Mouse (Mus musculus) hindbrain, embryonic 14.5 days (tissue): ENCODE data around the gene Elovl5. TPM values are rescaled to one million over a fixed set of nuclear protein-coding genes. Genes with fewer than 3 reads are reported as not detected.

ENCODE experiments used
- ATAC-seq: fragments of 200-750 bp; cut with Nextera tagmentation; 2 replicates; pipeline ENCODE4 v1.8.0; 2017; ENCODE audit warnings: moderate number of reproducible peaks, mild to moderate bottlenecking, moderate TSS enrichment, moderate library complexity; ENCODE audit not compliant: low FRiP score
- DNase-seq: peaks from one replicate; pipeline ENCODE4 v3.0.0-alpha.2; 2015; ENCODE audit warnings: low spot score
- H3K27ac ChIP-seq: fragments of 300-500 bp; sonication (generic); 2 replicates; pipeline ENCODE4 v1.5.1; 2014; ENCODE audit warnings: mild to moderate bottlenecking, moderate library complexity
- H3K27me3 ChIP-seq: fragments of 300-500 bp; sonication (generic); 2 replicates; pipeline ENCODE4 v1.6.1; 2014; ENCODE audit warnings: mild to moderate bottlenecking, low read length, mixed read lengths; ENCODE audit not compliant: control insufficient read depth, insufficient read depth
- H3K36me3 ChIP-seq: fragments of 300-500 bp; sonication (generic); replicated peaks from 2 replicates; pipeline ENCODE4 v1.6.1; 2014; ENCODE audit not compliant: control insufficient read depth, insufficient read depth
- H3K4me1 ChIP-seq: fragments of 300-500 bp; sonication (generic); replicated peaks from 2 replicates; pipeline ENCODE4 v1.6.1; 2014; ENCODE audit warnings: antibody characterized with exemption, low read length, mixed read lengths; ENCODE audit not compliant: control insufficient read depth, insufficient read depth
- H3K4me2 ChIP-seq: fragments of 300-500 bp; sonication (generic); replicated peaks from 2 replicates; pipeline ENCODE4 v1.6.1; 2014; ENCODE audit warnings: mild to moderate bottlenecking, moderate library complexity
- H3K4me3 ChIP-seq: fragments of 300-500 bp; sonication (generic); replicated peaks from 2 replicates; pipeline ENCODE4 v1.5.1; 2014; ENCODE audit warnings: mild to moderate bottlenecking, low read length
- H3K9ac ChIP-seq: fragments of 300-500 bp; sonication (generic); 2 replicates; pipeline ENCODE4 v1.6.1; 2014
- H3K9me3 ChIP-seq: fragments of 300-500 bp; sonication (generic); 2 replicates; pipeline ENCODE4 v1.6.1; 2016; ENCODE audit warnings: low read length; ENCODE audit not compliant: control insufficient read depth
- WGBS: fragments of 180-500 bp; shearing (Covaris S2); extraction: QIAGEN DNeasy Blood & Tissue Kit; methylation state at CpG from one replicate; pipeline ENCODE4 v1.1.7; 2014; 5-methylcytosine and 5-hydroxymethylcytosine counted together
- polyA plus RNA-seq: library from polyadenylated mRNA; unstranded; fragments of >200 nt; fragmentation: Nextera tagmentation; extraction: Ambion mirVana; gene quantifications from 2 replicates; pipeline ENCODE4 v1.2.1, GENCODE M21; 2014

The Elovl5 gene
- polyA plus RNA-seq, 1 experiment from 2014 or later, result 73.5 TPM

DNA sequence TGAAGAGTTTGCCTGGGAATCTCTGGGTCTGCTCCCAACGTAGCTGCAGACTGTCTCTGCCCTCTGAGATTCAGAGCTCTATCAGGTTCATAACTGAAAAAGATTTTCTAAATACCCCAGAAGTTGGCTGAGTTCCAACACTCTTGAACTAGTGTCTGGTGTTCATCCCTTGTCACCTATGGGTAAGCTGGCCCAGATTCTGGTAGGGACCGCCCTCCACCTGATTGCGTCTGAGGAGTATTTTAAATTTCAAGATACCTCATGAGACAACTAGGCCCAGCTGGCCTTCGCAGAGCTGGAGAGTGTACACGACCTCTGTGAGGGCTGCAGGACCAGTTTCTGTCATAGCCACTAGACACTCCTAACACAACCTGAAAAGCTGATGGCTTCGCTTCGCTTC, 61.8 kb downstream of the Elovl5 start:
- Histone ChIP-seq H3K27me3 (no peaks in the 10 kb centered on the region), H3K36me3 (peaks cover 46% of the 10 kb centered on the region), H3K9me3 (no peaks in the 10 kb centered on the region), H3K4me3 (no peak overlapping the region), H3K9ac (no peak overlapping the region), H3K4me1 (no peaks in the 10 kb centered on the region), H3K4me2 (no peak overlapping the region), H3K27ac (no peak overlapping the region)
- ATAC-seq (no peak), DNase-seq (no peak)
- WGBS, result 96% methylated on average over 7 of the region's 7 CpGs

DNA sequence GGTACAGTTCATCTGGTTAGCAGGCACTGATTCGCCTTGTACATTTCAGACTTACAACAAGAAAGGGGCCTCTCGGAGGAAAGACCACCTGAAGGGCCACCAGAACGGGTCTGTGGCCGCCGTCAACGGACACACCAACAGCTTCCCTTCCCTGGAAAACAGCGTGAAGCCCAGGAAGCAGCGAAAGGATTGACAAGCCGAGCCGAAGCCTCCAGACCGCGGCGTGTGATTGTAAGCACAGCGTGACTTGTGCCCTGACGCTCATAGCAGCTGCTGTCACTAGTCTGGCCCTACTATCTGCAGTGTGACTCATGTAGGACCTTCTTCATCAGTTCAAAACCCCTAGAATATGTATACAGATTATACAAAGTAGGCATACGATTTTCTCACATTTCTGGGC, 65.5 kb downstream of the Elovl5 start:
- Histone ChIP-seq H3K9ac (no peak overlapping the region), H3K4me1 (no peaks in the 10 kb centered on the region), H3K9me3 (no peaks in the 10 kb centered on the region), H3K27ac (no peak overlapping the region), H3K27me3 (no peaks in the 10 kb centered on the region), H3K4me3 (no peak overlapping the region), H3K36me3 (peaks cover 55% of the 10 kb centered on the region), H3K4me2 (no peak overlapping the region)
- DNase-seq (no peak), ATAC-seq (no peak)
- 92% methylated on average over 16 of the region's 16 CpGs for WGBS

DNA sequence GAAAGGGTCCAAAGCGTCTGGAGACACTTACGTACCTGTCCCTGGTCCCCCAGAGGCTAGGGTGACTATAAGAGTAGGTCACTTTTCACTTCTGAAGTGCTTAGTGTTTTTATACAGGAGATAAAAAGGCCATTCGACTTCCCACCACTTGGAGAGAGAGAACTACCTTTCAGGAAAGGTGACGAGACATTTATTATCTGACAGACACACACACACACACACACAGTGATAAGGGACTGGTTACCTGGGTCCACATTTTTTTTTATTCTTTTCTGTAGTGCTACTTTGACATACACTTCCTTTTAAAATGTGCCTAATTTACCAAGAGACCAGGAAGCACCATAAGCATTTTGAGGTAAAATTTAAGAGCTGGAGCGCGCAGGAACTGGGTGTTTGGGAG, 66.4 kb downstream of the Elovl5 start:
- no peak for ATAC-seq
- Histone ChIP-seq H3K9ac (no peak overlapping the region), H3K36me3 (peaks cover 47% of the 10 kb centered on the region), H3K27ac (no peak overlapping the region), H3K9me3 (no peaks in the 10 kb centered on the region), H3K27me3 (no peaks in the 10 kb centered on the region), H3K4me3 (no peak overlapping the region), H3K4me2 (no peak overlapping the region), H3K4me1 (no peaks in the 10 kb centered on the region)
- no peak for DNase-seq
- 91% methylated on average over 6 of the region's 6 CpGs for WGBS

DNA sequence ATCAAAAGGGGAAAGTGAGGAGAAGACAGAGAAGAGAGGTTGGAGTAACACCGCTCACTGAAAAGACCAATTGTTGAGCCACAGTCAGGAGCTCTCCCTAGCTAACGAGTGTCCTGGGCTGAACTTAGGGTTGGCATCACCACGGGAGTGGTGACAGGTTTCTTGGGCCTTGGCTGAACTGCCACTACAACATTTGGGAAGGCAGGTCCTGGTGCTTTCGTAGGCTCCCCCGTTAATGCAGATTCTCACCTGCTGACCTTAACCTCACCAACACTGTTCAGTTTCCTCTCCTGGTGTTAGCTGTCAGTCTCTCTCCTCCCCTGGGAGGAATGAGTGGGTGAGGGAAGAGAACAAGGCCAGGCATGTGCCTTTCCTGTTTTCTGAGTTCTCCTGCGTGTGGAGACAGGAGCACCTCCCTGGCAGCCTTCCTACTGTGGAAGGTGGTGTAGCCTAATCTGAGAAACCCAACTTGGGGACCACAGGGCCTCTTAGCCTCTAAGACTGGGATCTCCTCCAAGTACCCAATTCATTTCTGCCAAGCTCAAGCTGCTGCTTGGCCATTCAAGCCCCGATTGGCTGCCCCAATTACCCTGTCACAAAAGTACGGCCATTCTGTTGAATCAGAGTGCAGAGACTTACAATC, 69.1 kb downstream of the Elovl5 start:
- no peak overlapping the region for H3K9ac ChIP-seq
- H3K36me3 ChIP-seq, result peaks cover 40% of the 10 kb centered on the region
- DNase-seq (no peak), ATAC-seq (no peak)
- WGBS, result 83% methylated on average over 8 of the region's 8 CpGs
- H3K9me3 ChIP-seq, result no peaks in the 10 kb centered on the region
- no peak overlapping the region for H3K27ac ChIP-seq
- no peaks in the 10 kb centered on the region for H3K27me3 ChIP-seq
- H3K4me1 ChIP-seq, result no peaks in the 10 kb centered on the region
- no peak overlapping the region for H3K4me2 ChIP-seq
- no peak overlapping the region for H3K4me3 ChIP-seq

DNA sequence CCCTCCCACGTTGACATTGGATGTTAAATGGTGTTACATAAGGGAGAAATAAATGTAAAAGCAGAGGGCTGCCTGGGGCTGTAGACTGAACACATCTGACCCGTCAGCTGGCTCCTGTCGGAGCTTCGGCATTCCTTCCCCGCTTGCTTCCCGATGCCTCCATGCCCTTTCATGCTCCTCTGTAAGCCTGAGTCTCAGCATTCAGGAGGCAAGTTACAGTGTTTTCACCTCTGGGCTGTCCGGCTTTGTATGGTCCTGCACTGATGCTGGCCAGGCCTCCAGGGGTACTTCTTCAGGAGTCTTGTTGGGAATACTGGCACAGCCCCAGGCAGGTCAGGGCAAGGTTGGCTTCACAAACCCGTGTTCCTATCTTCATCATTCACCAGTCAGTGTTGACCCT, 72.5 kb downstream of the Elovl5 start:
- Histone ChIP-seq H3K4me1 (no peaks in the 10 kb centered on the region), H3K9ac (no peak overlapping the region), H3K4me2 (no peak overlapping the region), H3K27ac (no peak overlapping the region), H3K9me3 (no peaks in the 10 kb centered on the region), H3K27me3 (no peaks in the 10 kb centered on the region), H3K36me3 (peaks cover 8% of the 10 kb centered on the region; the same call in 1 of the 2 replicates), H3K4me3 (no peak overlapping the region)
- ATAC-seq (no peak), DNase-seq (no peak)
- 70% methylated on average over 8 of the region's 8 CpGs for WGBS

DNA sequence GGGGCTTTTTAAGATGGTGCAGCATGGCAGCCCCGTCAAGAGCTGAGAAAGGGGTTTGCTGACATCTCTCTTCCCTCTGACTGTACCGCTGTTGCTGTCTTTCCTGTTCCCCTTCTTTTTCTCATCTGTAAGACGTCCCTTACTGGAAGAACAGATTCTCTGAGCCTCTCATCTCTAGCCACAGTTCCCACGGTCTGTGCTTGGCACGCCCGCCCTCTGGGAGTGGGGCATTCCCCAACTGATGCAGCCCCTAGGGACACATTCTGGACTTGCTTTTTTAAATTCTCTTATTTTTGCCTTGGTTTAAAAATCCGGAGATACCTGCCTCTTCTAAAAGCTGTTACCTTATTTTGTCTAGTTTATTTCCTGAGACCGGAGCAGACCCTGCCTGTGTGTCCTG, 73.1 kb downstream of the Elovl5 start:
- H3K4me1 ChIP-seq, result no peaks in the 10 kb centered on the region
- 62% methylated on average over 8 of the region's 8 CpGs for whole genome bisulfite sequencing
- H3K27me3 ChIP-seq, result no peaks in the 10 kb centered on the region
- DNase-seq (no peak), ATAC-seq (no peak)
- H3K4me2 ChIP-seq, result no peak overlapping the region
- no peak overlapping the region for H3K9ac ChIP-seq
- no peaks in the 10 kb centered on the region for H3K9me3 ChIP-seq
- H3K36me3 ChIP-seq, result 0 out of 2 replicates have a peak, but pooled peaks cover 2% of the 10 kb centered on the region
- H3K4me3 ChIP-seq, result no peak overlapping the region
- no peak overlapping the region for H3K27ac ChIP-seq

DNA sequence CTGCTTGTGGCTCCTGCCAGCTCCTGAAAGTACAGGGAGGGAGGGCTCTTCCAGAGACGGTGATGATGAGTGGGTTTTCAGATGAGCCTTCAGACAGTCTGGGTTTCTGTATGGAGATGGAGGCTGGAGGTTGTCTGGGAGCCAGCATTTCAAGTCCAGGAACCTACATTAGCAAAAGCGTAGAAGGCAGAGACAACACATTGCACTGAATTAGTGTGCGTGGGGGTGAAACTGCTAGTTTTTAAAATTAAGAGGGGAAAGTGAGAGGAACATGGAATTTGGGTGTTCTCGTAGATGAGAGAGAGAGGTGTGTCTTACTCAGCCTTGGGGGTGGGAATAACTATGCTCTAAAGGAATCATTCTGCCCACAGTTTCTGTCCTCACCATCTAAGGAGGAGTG, 74.5 kb downstream of the Elovl5 start:
- H3K9me3 ChIP-seq, result no peaks in the 10 kb centered on the region
- no peak overlapping the region for H3K4me3 ChIP-seq
- ATAC-seq, result no peak
- no peak for DNase-seq
- WGBS, result 91% methylated on average over 4 of the region's 4 CpGs
- no peak overlapping the region for H3K9ac ChIP-seq
- no peaks in the 10 kb centered on the region for H3K4me1 ChIP-seq
- no peak overlapping the region for H3K27ac ChIP-seq
- no peaks in the 10 kb centered on the region for H3K27me3 ChIP-seq
- H3K4me2 ChIP-seq, result no peak overlapping the region
- H3K36me3 ChIP-seq, result no peaks in the 10 kb centered on the region

DNA sequence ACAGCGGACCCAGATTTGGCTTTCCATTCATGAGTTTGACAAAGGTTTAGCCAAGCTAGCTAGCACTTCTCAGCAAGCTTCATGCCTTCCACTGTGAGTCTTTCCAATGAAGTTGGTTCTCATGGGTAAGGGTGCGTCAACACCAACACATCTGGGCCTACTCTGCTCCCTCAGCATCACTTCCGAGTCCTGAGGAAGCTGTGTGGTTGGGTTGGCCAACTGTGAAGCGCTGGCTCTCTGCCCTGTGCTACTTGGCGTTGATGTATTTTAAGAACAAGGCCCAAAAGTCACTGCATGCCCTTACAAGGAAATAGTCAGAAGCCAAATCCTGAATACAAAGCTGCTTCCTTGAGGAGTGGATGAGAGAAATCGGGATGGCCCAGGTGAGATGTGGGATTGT, 75.1 kb downstream of the Elovl5 start:
- no peaks in the 10 kb centered on the region for H3K4me1 ChIP-seq
- no peaks in the 10 kb centered on the region for H3K9me3 ChIP-seq
- no peaks in the 10 kb centered on the region for H3K36me3 ChIP-seq
- no peak overlapping the region for H3K9ac ChIP-seq
- H3K4me3 ChIP-seq, result no peak overlapping the region
- 92% methylated on average over 6 of the region's 6 CpGs for WGBS
- ATAC-seq (no peak), DNase-seq (no peak)
- no peaks in the 10 kb centered on the region for H3K27me3 ChIP-seq
- no peak overlapping the region for H3K4me2 ChIP-seq
- H3K27ac ChIP-seq, result no peak overlapping the region

DNA sequence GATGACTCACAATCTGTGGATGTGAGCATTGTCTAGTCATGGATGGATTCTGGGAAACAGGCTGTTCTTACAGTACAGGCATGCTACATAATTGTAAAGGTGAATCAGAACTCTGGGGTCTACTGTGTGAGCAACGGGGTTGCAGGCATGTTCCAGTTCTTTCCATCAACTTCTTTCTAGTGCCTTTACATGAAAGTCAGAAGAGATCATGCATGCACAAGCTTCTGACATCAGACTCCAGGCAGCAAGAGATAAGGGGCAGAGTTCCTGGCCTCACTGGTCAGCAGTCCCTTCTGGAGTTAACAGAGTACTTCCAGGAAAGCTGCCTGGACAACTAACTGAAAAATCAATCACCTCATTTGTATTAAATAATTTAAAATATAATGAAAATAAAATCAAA, 75.9 kb downstream of the Elovl5 start:
- Histone ChIP-seq H3K9ac (no peak overlapping the region), H3K27me3 (no peaks in the 10 kb centered on the region), H3K4me3 (no peak overlapping the region), H3K36me3 (no peaks in the 10 kb centered on the region), H3K4me1 (no peaks in the 10 kb centered on the region), H3K9me3 (no peaks in the 10 kb centered on the region), H3K4me2 (no peak overlapping the region), H3K27ac (no peak overlapping the region)
- ATAC-seq (no peak), DNase-seq (no peak)
- 95% methylated on average over 1 of the region's 1 CpGs for WGBS
